Mouse (Mus musculus) cerebellum, adult 2 months (tissue): ENCODE results near the gene Ncapd2. TPM values are rescaled to one million over a fixed set of nuclear protein-coding genes. Genes with fewer than 3 reads are reported as not detected.

Experiments
- DNase-seq, 2 experiments: peaks; one replicate each; pipeline ENCODE4 v3.0.0; 2021
- H3K27ac ChIP-seq: fragments of 200-500 bp; 2 replicates; pipeline ENCODE4 v1.5.1; 2012; ENCODE audit warnings: low read length, control low read depth, inconsistent platforms; ENCODE audit not compliant: insufficient read depth
- H3K27me3 ChIP-seq: fragments of 200-500 bp; 2 replicates; pipeline ENCODE4 v1.6.1; 2012; ENCODE audit warnings: inconsistent platforms, mild to moderate bottlenecking, low read length, moderate library complexity; ENCODE audit not compliant: control insufficient read depth, insufficient read depth
- H3K4me1 ChIP-seq: fragments of 200-500 bp; 2 replicates; pipeline ENCODE4 v1.6.1; 2011; ENCODE audit warnings: low read length; ENCODE audit not compliant: control insufficient read depth, insufficient read depth
- H3K4me3 ChIP-seq: fragments of 200-500 bp; replicated peaks from 2 replicates; pipeline ENCODE3; 2011; ENCODE audit warnings: mild to moderate bottlenecking, low read depth, low read length, control low read depth; ENCODE audit not compliant: insufficient read depth
- CTCF ChIP-seq: fragments of 200-500 bp; IDR thresholded peaks from 2 replicates; pipeline ENCODE4 v1.5.1; 2011; ENCODE audit warnings: low read depth, mild to moderate bottlenecking, control low read depth, low read length, moderate library complexity, borderline replicate concordance; ENCODE audit not compliant: insufficient read depth
- POLR2A ChIP-seq: fragments of 200-500 bp; IDR thresholded peaks from 2 replicates; pipeline ENCODE4 v1.6.1; 2011; ENCODE audit warnings: low read length, control low read depth, borderline replicate concordance; ENCODE audit not compliant: insufficient read depth
- WGBS: fragments of 180-500 bp; shearing (Covaris S2); methylation state at CpG from one replicate; pipeline ENCODE4 v1.1.7; 2018; 5-methylcytosine and 5-hydroxymethylcytosine counted together
- polyA plus RNA-seq: library from polyadenylated mRNA; depleted of rRNA; stranded (reverse); fragments of >200 nt; gene quantifications from 2 replicates; pipeline ENCODE4 v1.2.3, GENCODE M21; 2012

Ncapd2 gene
- polyA plus RNA-seq, 1 experiment, result 80.8 TPM

DNA sequence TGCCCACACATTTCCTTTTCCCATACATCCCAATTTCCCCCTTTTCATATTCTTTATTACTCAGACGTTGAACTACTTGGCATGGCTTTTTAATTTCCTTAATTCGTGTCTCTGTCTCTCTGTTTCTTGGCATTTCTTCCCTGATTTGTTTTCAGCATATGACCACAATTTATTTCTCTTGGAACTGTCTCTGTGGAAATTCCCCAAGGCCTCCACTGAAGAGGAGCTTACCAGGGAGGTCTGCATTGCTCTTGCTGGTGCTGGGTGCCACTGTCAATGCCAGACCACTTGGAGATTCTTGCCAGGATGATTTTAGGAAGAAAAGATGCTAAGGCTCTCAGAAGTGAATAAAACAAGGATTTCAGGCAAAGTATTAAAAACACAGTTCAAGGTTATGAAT, 21.1 kb upstream of the Ncapd2 start:
- H3K4me3 ChIP-seq, result no peak overlapping the region
- no peak for TF ChIP-seq POLR2A

DNA sequence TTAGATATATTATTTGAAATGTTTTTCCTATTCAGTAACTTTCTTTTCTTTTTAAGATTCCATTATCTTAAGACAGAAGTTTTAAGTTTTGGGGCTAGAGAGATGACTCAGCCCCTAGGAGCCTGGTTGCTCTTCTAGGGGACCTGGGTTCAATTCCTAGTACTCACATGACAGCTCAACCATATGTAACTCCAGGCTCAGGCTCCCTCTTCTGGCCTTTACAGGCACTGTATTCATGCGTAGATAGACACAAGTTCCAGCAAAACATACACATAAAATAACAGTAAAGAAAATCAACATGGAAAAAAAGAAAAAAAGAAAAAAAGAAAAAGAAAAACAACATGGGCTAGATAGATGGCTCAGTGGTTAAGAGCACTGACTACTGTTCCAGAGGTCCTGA, 18.9 kb upstream of the Ncapd2 start:
- TF ChIP-seq CTCF, result no peak
- no peak for TF ChIP-seq POLR2A
- no peak overlapping the region for H3K27ac ChIP-seq
- no peak for DNase-seq
- H3K27me3 ChIP-seq, result no peaks in the 10 kb centered on the region
- H3K4me1 ChIP-seq, result no peaks in the 10 kb centered on the region
- H3K4me3 ChIP-seq, result no peak overlapping the region
- 95% methylated on average over 1 of the region's 1 CpGs for WGBS

More for the DNA sequence above, 21.1 kb upstream of the Ncapd2 start:
- WGBS, result 15% methylated on average over 2 of the region's 2 CpGs
- DNase-seq, result no peak
- H3K4me1 ChIP-seq, result peaks cover 2% of the 10 kb centered on the region
- no peaks in the 10 kb centered on the region for H3K27me3 ChIP-seq
- no peak overlapping the region for H3K27ac ChIP-seq

DNA sequence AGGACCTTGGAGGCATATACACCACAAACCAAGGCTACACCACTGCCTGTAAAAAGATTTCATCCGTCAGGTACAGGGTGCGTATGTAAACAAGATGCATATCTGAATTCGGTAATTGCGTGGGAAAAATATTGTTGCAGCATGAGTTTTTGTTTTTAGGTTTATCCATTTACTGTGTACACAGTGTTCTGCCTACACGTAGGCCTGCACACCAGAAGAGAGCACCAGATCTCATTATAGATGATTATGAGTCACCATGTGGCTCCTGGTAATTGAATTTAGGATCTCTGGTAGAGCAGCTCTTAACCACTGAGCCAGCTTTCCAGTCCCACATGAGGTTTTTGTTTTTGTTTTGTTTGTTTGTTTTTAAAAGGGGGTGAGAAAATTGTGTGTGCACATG, 5.7 kb upstream of the Ncapd2 start:
- peaks cover 3% of the 10 kb centered on the region; the same call in 1 of the 2 replicates for H3K4me1 ChIP-seq
- TF ChIP-seq CTCF, result no peak
- no peak for TF ChIP-seq POLR2A
- WGBS, result 85% methylated on average over 5 of the region's 5 CpGs
- no peak for DNase-seq
- no peak overlapping the region for H3K27ac ChIP-seq
- no peak overlapping the region for H3K4me3 ChIP-seq
- no peaks in the 10 kb centered on the region for H3K27me3 ChIP-seq

DNA sequence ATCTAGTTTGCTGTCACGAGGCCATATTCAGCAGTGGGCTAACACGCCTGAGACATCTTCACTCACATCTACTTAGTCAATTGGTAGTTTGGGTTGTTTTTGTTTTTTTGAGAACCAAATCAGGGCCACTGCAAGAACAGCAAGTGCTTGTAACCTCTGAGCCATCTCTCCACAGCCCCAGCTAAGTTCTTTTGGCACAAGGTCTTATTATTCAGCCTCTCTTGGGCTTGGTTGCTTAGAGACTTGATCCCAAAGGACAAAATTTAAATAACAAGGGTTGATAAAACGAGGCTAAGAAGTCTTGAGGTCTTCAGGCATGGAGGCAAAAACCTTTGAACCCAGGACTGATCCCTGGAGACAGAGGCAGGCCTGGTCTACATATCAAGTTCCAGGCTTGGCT, 4.8 kb upstream of the Ncapd2 start:
- TF ChIP-seq CTCF, result no peak
- no peak for TF ChIP-seq POLR2A
- Histone ChIP-seq H3K27me3 (no peaks in the 10 kb centered on the region), H3K4me3 (no peak overlapping the region), H3K27ac (no peak overlapping the region), H3K4me1 (peaks cover 3% of the 10 kb centered on the region; the same call in 1 of the 2 replicates)
- no peak for DNase-seq
- WGBS, result 56% methylated on average over 3 of the region's 3 CpGs

DNA sequence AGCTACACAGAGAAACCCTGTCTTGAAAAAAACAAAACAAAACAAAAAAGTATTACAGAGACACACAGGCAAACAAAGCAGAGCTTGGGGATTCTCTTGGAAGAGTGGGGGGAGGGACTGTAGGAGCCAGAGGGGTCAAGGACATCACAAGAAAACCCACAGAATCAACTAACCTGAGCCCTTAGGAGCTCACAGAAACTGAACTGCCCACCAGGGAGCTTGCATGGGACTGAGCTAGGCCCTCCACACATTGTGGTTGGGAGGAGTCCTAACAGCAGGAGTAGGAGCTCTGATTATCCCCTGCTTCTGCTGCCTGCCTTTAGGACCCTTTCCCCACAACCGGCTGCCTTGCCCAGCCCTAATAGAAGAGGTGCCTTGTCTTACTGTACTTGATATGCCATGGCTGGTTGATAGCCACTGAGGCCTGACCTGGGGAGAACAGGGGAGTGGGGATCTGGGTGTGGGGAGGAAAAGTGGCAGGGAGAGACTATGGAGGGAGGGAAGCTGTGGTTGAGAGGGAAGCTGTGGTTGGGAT, 4.1 kb upstream of the Ncapd2 start:
- DNase-seq, result no peak
- 17% methylated on average over 1 of the region's 1 CpGs for WGBS
- Histone ChIP-seq H3K4me3 (no peak overlapping the region), H3K27me3 (no peaks in the 10 kb centered on the region), H3K4me1 (peaks cover 3% of the 10 kb centered on the region; the same call in 1 of the 2 replicates), H3K27ac (0 out of 2 replicates have a peak overlapping the region, but pooled peaks have one; percentile 11)
- TF ChIP-seq CTCF, result no peak
- no peak for TF ChIP-seq POLR2A

DNA sequence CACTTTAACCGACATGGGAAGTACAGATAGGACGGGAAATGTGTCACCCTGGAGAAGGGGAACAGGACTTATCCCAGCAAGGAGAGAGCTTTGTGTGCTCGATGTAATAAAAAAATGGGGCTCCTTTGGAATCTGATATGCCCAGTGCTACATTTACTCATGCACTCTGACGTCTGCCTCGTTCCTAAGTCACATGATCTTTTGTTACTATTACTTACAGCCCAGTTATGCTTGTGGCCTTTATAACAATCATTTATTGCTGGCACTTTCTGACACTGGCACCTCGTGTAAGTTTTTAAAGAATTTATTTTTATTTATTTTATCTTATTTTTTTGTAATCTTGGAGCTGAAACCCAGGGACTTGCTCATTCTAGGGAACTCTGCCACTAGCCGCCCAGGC, 1.9 kb upstream of the Ncapd2 start:
- Histone ChIP-seq H3K27me3 (no peaks in the 10 kb centered on the region), H3K27ac (no peak overlapping the region), H3K4me1 (peaks cover 3% of the 10 kb centered on the region; the same call in 1 of the 2 replicates), H3K4me3 (no peak overlapping the region)
- 77% methylated on average over 7 of the region's 7 CpGs for WGBS
- no peak for DNase-seq
- no peak for TF ChIP-seq CTCF
- no peak for TF ChIP-seq POLR2A

DNA sequence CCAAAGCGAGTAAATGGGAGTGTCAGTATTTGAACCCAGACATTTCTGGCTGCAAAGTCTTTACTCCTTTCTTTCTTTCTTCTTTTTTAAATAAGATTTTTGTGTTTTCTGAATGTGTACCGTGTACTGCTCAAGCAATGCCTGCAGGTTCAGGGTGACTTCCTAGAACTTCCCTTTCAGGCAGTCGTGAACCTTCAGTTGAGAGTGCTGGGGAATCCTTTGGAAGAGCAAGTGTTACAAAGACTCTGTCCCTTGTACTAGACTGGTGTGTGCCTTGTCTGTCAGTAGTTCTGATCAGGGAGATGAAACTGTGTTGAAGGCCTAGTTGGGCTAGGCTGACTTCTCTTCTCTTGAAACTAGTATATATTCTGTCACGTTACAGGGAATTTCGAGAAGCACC, 1.3 kb upstream of the Ncapd2 start:
- Histone ChIP-seq H3K4me3 (peak overlapping the region; percentile 93), H3K27ac (peak overlapping the region; percentile 92; the same call in 1 of the 2 replicates), H3K4me1 (peaks cover 3% of the 10 kb centered on the region; the same call in 1 of the 2 replicates), H3K27me3 (no peaks in the 10 kb centered on the region)
- DNase-seq, result no peak
- TF ChIP-seq CTCF, result no peak
- no peak for TF ChIP-seq POLR2A
- 35% methylated on average over 5 of the region's 5 CpGs for WGBS

DNA sequence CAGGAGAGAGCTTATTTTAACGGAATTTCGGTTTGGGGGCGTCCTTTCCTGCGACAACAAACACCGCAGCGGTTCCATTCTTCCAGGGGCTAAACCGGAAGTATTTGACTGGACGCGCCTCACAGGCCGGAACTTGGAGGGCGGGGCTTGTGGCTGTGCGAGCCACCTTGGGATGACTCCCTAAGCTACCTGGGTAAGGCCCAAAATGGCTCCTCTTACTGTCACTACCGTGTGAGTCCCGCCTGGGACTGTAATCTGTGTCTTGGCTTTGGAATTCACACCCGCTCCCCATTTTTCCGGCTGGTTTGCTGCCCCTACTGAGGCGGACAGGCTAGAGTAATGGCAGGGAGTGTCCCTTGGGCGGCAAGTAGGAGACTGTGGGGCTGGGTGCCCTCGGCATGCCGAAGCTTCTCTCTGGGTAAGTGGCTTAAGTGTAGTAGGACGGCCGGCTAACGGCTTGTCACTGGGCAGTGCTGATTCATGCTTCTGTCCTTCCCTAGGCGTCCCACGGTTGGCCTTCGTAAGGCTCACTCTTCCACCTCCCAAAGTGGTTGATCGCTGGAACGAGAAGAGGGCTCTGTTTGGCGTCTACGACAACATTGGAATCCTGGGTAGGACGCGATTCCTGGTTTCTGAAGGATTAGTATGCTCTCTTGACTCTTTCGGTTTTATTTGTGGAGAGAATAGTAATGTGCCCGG, 664 bp upstream of the Ncapd2 start:
- no peak for TF ChIP-seq CTCF
- TF ChIP-seq POLR2A, result no peak
- H3K27ac ChIP-seq, result peak overlapping the region; percentile 92
- WGBS, result under 1% methylated on average over 34 of the region's 34 CpGs
- DNase-seq, result peak; percentile 94 to 95
- H3K4me1 ChIP-seq, result peaks cover 3% of the 10 kb centered on the region; the same call in 1 of the 2 replicates
- peak overlapping the region; percentile 93 for H3K4me3 ChIP-seq
- no peaks in the 10 kb centered on the region for H3K27me3 ChIP-seq
